Mouse (Mus musculus) heart, postnatal 0 days (tissue): ENCODE measurements at regions not wholly inside any gene's neighbourhood (a gene's known extent, or its start where the extent isn't known, plus 50 kb on each side); places are given as distances from the start of the nearest gene placed in this dataset.

Source experiments
- ATAC-seq: fragments of 200-750 bp; cut with Nextera tagmentation; 2 replicates; pipeline ENCODE4 v1.8.0; 2017; ENCODE audit warnings: low read depth, moderate number of reproducible peaks, moderate library complexity; ENCODE audit not compliant: insufficient read depth
- DNase-seq: peaks from one replicate; pipeline ENCODE4 v3.0.0-alpha.2; 2016; ENCODE audit warnings: low spot score
- H3K27ac ChIP-seq: fragments of 300-500 bp; sonication (generic); 2 replicates; pipeline ENCODE4 v1.5.1; 2014; ENCODE audit warnings: low read depth, mild to moderate bottlenecking
- H3K27me3 ChIP-seq: fragments of 300-500 bp; sonication (generic); 2 replicates; pipeline ENCODE4 v1.6.1; 2014; ENCODE audit warnings: low read length, mixed read lengths; ENCODE audit not compliant: control insufficient read depth, insufficient read depth
- H3K36me3 ChIP-seq: fragments of 300-500 bp; sonication (generic); replicated peaks from 2 replicates; pipeline ENCODE4 v1.6.1; 2014; ENCODE audit warnings: low read length, mixed read lengths; ENCODE audit not compliant: control insufficient read depth, insufficient read depth
- H3K4me1 ChIP-seq: fragments of 300-500 bp; sonication (generic); 2 replicates; pipeline ENCODE4 v1.6.1; 2014; ENCODE audit warnings: antibody characterized with exemption; ENCODE audit not compliant: control insufficient read depth, insufficient read depth
- H3K4me2 ChIP-seq: fragments of 300-500 bp; sonication (generic); 2 replicates; pipeline ENCODE4 v1.6.1; 2014; ENCODE audit warnings: low read depth, mild to moderate bottlenecking, low read length, moderate library complexity
- H3K4me3 ChIP-seq: fragments of 300-500 bp; sonication (generic); 2 replicates; pipeline ENCODE4 v1.5.1; 2014; ENCODE audit warnings: low read depth, low read length
- H3K9ac ChIP-seq: fragments of 300-500 bp; sonication (generic); replicated peaks from 2 replicates; pipeline ENCODE4 v1.6.1; 2014; ENCODE audit warnings: low read depth, low read length, mixed read lengths
- H3K9me3 ChIP-seq: fragments of 300-500 bp; sonication (generic); replicated peaks from 2 replicates; pipeline ENCODE4 v1.6.1; 2016; ENCODE audit warnings: low read length; ENCODE audit not compliant: control insufficient read depth
- CTCF ChIP-seq: IDR thresholded peaks from 2 replicates; pipeline ENCODE4 v1.5.1; 2016; ENCODE audit warnings: antibody characterized with exemption, control low read depth, low read depth
- EP300 ChIP-seq: IDR thresholded peaks from 2 replicates; pipeline ENCODE4 v1.6.1; 2016; ENCODE audit warnings: antibody characterized with exemption, low read depth
- WGBS: fragments of 180-500 bp; shearing (Covaris S2); extraction: QIAGEN DNeasy Blood & Tissue Kit; methylation state at CpG from one replicate; pipeline ENCODE4 v1.1.7; 2014; 5-methylcytosine and 5-hydroxymethylcytosine counted together

DNA sequence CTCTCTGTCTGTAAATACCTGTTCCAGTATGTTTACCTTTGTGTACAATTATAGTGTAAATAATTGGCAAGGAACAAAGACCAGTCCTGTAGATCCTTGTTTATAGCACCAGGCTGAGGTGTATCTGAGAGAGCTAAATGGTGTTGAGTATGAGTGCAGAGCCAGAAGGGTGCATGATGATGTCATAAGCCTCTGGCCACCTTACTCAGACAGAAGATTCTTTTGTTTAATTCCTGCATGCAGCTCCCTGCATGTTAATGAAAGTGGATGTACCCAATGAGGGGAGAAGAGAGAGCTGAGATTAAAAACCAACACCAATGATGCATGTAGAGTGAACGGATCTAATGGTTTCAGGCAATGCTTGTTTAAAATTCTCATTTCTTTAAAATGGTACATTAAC, 83.9 kb upstream of the Cyyr1 start:
- Histone ChIP-seq H3K36me3 (no peaks in the 10 kb centered on the region), H3K9ac (no peak overlapping the region), H3K9me3 (no peaks in the 10 kb centered on the region), H3K4me2 (no peak overlapping the region), H3K4me1 (no peaks in the 10 kb centered on the region), H3K27ac (no peak overlapping the region), H3K4me3 (no peak overlapping the region), H3K27me3 (no peaks in the 10 kb centered on the region)
- 90% methylated on average over 1 of the region's 1 CpGs for WGBS
- ATAC-seq (no peak), DNase-seq (no peak)
- no peak for TF ChIP-seq CTCF
- no peak for TF ChIP-seq EP300

GRCm38 (mm10) chr16:85629738-85630137, 76.5 kb upstream of the Cyyr1 start:
- no peak overlapping the region for H3K4me3 ChIP-seq
- H3K27me3 ChIP-seq, result no peaks in the 10 kb centered on the region
- H3K9me3 ChIP-seq, result no peaks in the 10 kb centered on the region
- H3K36me3 ChIP-seq, result no peaks in the 10 kb centered on the region
- DNase-seq (no peak), ATAC-seq (no peak)
- H3K27ac ChIP-seq, result no peak overlapping the region
- TF ChIP-seq EP300 (no peak), CTCF (no peak)
- H3K4me1 ChIP-seq, result no peaks in the 10 kb centered on the region
- no peak overlapping the region for H3K9ac ChIP-seq
- 79% methylated on average over 3 of the region's 3 CpGs for whole genome bisulfite sequencing
- H3K4me2 ChIP-seq, result no peak overlapping the region

- Histone ChIP-seq H3K4me3 (no peak overlapping the region), H3K4me2 (no peak overlapping the region), H3K36me3 (no peaks in the 10 kb centered on the region), H3K27ac (no peak overlapping the region), H3K9ac (no peak overlapping the region), H3K27me3 (no peaks in the 10 kb centered on the region), H3K9me3 (no peaks in the 10 kb centered on the region), H3K4me1 (no peaks in the 10 kb centered on the region)
- 74% methylated on average over 8 of the region's 8 CpGs for WGBS
- DNase-seq (no peak), ATAC-seq (no peak)
- TF ChIP-seq CTCF, result no peak
- TF ChIP-seq EP300, result no peak
Measured at GRCm38 (mm10) chr16:85624505-85624904, 71.3 kb upstream of the Cyyr1 start.

- no peaks in the 10 kb centered on the region for H3K9me3 ChIP-seq
- no peak overlapping the region for H3K27ac ChIP-seq
- no peaks in the 10 kb centered on the region for H3K4me1 ChIP-seq
- H3K36me3 ChIP-seq, result no peaks in the 10 kb centered on the region
- no peak for TF ChIP-seq EP300
- no peak for TF ChIP-seq CTCF
- ATAC-seq, result no peak; the same call in 1 of the 2 replicates
- H3K9ac ChIP-seq, result no peak overlapping the region
- no peak overlapping the region for H3K4me3 ChIP-seq
- H3K27me3 ChIP-seq, result no peaks in the 10 kb centered on the region
- DNase-seq, result no peak
- WGBS, result 68% methylated on average over 2 of the region's 2 CpGs
- no peak overlapping the region for H3K4me2 ChIP-seq
Measured at GRCm38 (mm10) chr16:85604089-85604488, 50.9 kb upstream of the Cyyr1 start.
